Mouse (Mus musculus): Measurements from ENCODE around the gene Nans.

- TF ChIP-seq HCFC1 (IDR thresholded peaks at IDR 0.05; ENCODE audit: borderline replicate concordance, insufficient read depth, low read length) = no peak
- TF ChIP-seq MAFK (IDR thresholded peaks at IDR 0.05; ENCODE audit: insufficient read depth, low read depth, low read length) = no peak
- TF ChIP-seq CHD2 (IDR thresholded peaks at IDR 0.05; ENCODE audit: low read depth, low read length) = no peak
- TF ChIP-seq ZNF384 (IDR thresholded peaks at IDR 0.05; ENCODE audit: low read depth, low read length) = no peak
- TF ChIP-seq ZC3H11A (IDR thresholded peaks at IDR 0.05; ENCODE audit: borderline replicate concordance, low read depth, low read length) = no peak
Measured at GRCm38 (mm10) chr4:46506801-46507610, 18.0 kb downstream of the Nans start.

Data from ES-E14 (cell line).